Mouse (Mus musculus): ENCODE data around the gene Olfr1487. TPM values are rescaled to one million over a fixed set of nuclear protein-coding genes. Genes with fewer than 3 reads are reported as not detected.
"Not testable (repeated sequence)": the region's sequence is repeated elsewhere in the genome, so short reads cannot be mapped to it uniquely, and the experiment has no call there.

The Olfr1487 gene
- polyA plus RNA-seq (2015; fragmentation: Nextera tagmentation; extraction: Ambion mirVana): not detected in 2 replicates

DNA sequence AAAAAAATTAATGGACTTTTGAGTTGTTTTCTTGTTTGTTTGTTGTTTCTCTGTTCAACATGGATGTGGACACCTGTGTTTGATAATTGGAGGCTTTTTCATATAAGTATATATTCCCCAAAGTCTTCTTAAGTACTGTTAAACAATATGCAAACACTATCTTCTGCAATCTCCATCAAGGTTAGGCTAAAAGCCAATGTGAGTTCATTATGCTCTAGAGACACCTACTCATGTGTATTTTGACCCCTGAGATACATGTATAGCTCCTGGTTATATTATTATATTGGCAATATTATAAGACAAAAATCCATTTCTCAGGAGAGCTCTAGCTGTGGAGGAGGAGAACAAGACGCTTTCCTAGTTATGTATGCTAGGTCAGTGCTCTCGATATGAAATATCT is at the start of gene Olfr1487:
Olfr1487 (plus strand) TSS at position 301 of the 400 bp plus-strand sequence.
- not testable (repeated sequence) for H3K4me2 ChIP-seq; H3K4me3 ChIP-seq; H3K36me3 ChIP-seq (ENCODE audit: poor library complexity, severe bottlenecking); H3K27me3 ChIP-seq; H3K27ac ChIP-seq; H3K9ac ChIP-seq; H3K4me1 ChIP-seq; ATAC-seq
- H3K9me3 ChIP-seq (replicated peaks): peaks cover 15% of the 10 kb centered on the region
- 93% methylated on average over 2 of the region's 2 CpGs for WGBS

DNA sequence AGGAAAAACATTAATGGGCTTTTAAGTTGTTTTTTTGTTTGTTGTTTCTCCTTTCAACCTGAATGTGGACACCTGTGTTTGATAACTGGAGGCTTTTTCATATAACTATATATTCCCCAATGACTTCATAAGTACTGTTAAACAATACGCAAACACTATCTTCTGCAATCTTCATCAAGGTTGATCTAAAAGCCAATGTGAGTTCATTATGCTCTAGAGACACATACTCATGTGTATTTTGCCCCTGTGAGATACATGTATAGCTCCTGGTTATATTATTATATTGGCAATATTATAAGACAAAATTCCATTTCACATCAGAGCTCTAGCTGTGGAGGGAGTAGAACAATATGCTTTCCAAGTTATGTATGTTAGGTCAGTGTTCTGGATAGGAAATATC is 34.0 kb upstream of the Olfr1487 start, which contains the start of gene Olfr1484:
Olfr1484 (plus strand) TSS at position 301 of the 400 bp plus-strand sequence.
- ATAC-seq: no peak
- no peak within 1 kb of the TSS for H3K4me3 ChIP-seq
- H3K4me1 ChIP-seq: no peaks in the 10 kb centered on the region
- H3K9me3 ChIP-seq (replicated peaks): peaks cover 11% of the 10 kb centered on the region
- no peaks in the 10 kb centered on the region for H3K36me3 ChIP-seq (ENCODE audit: poor library complexity, severe bottlenecking)
- WGBS: 92% methylated on average over 1 of the region's 1 CpGs
- no peak within 1 kb of the TSS for H3K9ac ChIP-seq
- H3K4me2 ChIP-seq: no peak within 1 kb of the TSS
- H3K27ac ChIP-seq: no peak within 1 kb of the TSS
- H3K27me3 ChIP-seq: no peaks in the 10 kb centered on the region

DNA sequence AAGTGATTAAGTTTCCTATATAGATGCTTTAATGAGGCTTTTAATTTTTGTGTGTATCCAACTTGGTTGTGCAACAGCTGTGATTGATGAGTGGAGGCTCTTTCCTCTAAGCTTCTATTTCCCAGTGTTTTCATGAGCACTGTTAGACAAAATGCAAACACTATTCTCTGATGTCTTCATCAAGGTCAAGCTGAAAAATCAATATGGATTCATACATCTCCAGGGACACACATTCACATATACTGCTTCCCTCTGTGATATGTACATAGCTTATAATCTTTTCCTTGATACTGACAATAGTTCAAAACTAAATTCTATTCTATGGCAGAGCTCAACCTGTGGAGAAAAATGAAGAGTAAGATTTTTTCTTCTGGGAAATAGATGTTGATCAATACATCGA is 14.1 kb downstream of the Olfr1487 start, which contains the start of gene Olfr1489:
Olfr1489 (plus strand) TSS at position 301 of the 400 bp plus-strand sequence.
- Histone ChIP-seq H3K9me3 (replicated peaks) (peaks cover 7% of the 10 kb centered on the region; the same call in 1 of the 2 replicates), H3K4me2 (no peak within 1 kb of the TSS), H3K36me3 (ENCODE audit: poor library complexity, severe bottlenecking) (no peaks in the 10 kb centered on the region), H3K4me3 (no peak within 1 kb of the TSS), H3K27ac (no peak within 1 kb of the TSS), H3K4me1 (no peaks in the 10 kb centered on the region), H3K9ac (no peak within 1 kb of the TSS), H3K27me3 (no peaks in the 10 kb centered on the region)
- 86% methylated on average over 1 of the region's 1 CpGs for WGBS
- no peak for ATAC-seq

DNA sequence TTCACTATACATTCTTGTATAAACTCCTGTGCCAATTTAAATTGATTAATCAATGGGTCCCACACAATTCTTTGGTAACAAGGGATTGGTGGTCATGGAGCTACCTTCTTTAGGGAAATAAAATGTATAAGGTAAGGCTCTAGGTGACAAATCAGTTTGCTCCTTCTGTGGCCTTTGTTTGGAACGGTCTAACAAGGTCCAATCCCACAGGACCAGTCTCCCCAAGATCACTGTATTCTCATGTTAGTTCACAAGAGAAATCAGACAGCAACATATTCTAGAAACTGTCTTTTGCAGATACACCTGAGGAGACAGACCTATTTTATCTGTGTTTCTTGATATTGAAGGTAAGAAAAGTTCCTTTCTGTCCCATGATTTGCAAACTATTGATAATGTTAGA is 33.6 kb downstream of the Olfr1487 start, which contains the start of gene Olfr1490:
Olfr1490 (plus strand) TSS at position 301 of the 400 bp plus-strand sequence.
- H3K36me3 ChIP-seq (ENCODE audit: poor library complexity, severe bottlenecking): no peaks in the 10 kb centered on the region

More for the DNA sequence above, 33.6 kb downstream of the Olfr1487 start, which contains the start of gene Olfr1490:
- H3K27ac ChIP-seq: no peak within 1 kb of the TSS
- 69% methylated on average over 1 of the region's 1 CpGs for WGBS
- no peak within 1 kb of the TSS for H3K4me2 ChIP-seq
- H3K9ac ChIP-seq: no peak within 1 kb of the TSS
- H3K4me3 ChIP-seq: no peak within 1 kb of the TSS
- peaks cover 10% of the 10 kb centered on the region; the same call in 1 of the 2 replicates for H3K9me3 ChIP-seq (replicated peaks)
- ATAC-seq: no peak
- H3K27me3 ChIP-seq: no peaks in the 10 kb centered on the region
- no peaks in the 10 kb centered on the region for H3K4me1 ChIP-seq

Small RNA genes within 50 kb of the gene (microRNA-seq; reads per million reads assigned to microRNA genes)
- gene Gm22323 (not detected), gene Gm23931 (not detected)

Other genes with a start within 250 kb of the Olfr1487 start
- gene Olfr1469, start 209.5 kb upstream of the Olfr1487 start, polyA plus RNA-seq (2015; fragmentation: Nextera tagmentation; extraction: Ambion mirVana): not detected in 2 replicates
- not detected in 2 replicates for gene Olfr1471, start 174.0 kb upstream of the Olfr1487 start, polyA plus RNA-seq (2015; fragmentation: Nextera tagmentation; extraction: Ambion mirVana)
- not detected in 2 replicates for gene Olfr1472, start 161.3 kb upstream of the Olfr1487 start, polyA plus RNA-seq (2015; fragmentation: Nextera tagmentation; extraction: Ambion mirVana)
- not detected in 2 replicates for gene Olfr1474, start 147.8 kb upstream of the Olfr1487 start, polyA plus RNA-seq (2015; fragmentation: Nextera tagmentation; extraction: Ambion mirVana)
- not detected in 2 replicates for gene Olfr1475, start 137.2 kb upstream of the Olfr1487 start, polyA plus RNA-seq (2015; fragmentation: Nextera tagmentation; extraction: Ambion mirVana)
- gene Olfr1477, start 116.8 kb upstream of the Olfr1487 start, polyA plus RNA-seq (2015; fragmentation: Nextera tagmentation; extraction: Ambion mirVana): not detected in 2 replicates
- not detected in 2 replicates for gene Olfr1480, start 89.5 kb upstream of the Olfr1487 start, polyA plus RNA-seq (2015; fragmentation: Nextera tagmentation; extraction: Ambion mirVana)
- gene Olfr1484, start 33.9 kb upstream of the Olfr1487 start, polyA plus RNA-seq (2015; fragmentation: Nextera tagmentation; extraction: Ambion mirVana): not detected in 2 replicates
- not detected in 2 replicates for gene Olfr1489, start 14.2 kb downstream of the Olfr1487 start, polyA plus RNA-seq (2015; fragmentation: Nextera tagmentation; extraction: Ambion mirVana)
- not detected in 2 replicates for gene Olfr1490, start 33.7 kb downstream of the Olfr1487 start, polyA plus RNA-seq (2015; fragmentation: Nextera tagmentation; extraction: Ambion mirVana)
- gene Olfr1491, start 79.9 kb downstream of the Olfr1487 start, polyA plus RNA-seq (2015; fragmentation: Nextera tagmentation; extraction: Ambion mirVana): not detected in 2 replicates
- gene Olfr1493-ps1, start 105.9 kb downstream of the Olfr1487 start, polyA plus RNA-seq (2015; fragmentation: Nextera tagmentation; extraction: Ambion mirVana): not detected in 2 replicates
- gene Olfr1494, start 122.4 kb downstream of the Olfr1487 start, polyA plus RNA-seq (2015; fragmentation: Nextera tagmentation; extraction: Ambion mirVana): not detected in 2 replicates
- not detected in 2 replicates for gene Olfr1495, start 147.2 kb downstream of the Olfr1487 start, polyA plus RNA-seq (2015; fragmentation: Nextera tagmentation; extraction: Ambion mirVana)
- not detected in 2 replicates for gene Olfr1496, start 160.5 kb downstream of the Olfr1487 start, polyA plus RNA-seq (2015; fragmentation: Nextera tagmentation; extraction: Ambion mirVana)
- gene Olfr1497, start 180.8 kb downstream of the Olfr1487 start, polyA plus RNA-seq (2015; fragmentation: Nextera tagmentation; extraction: Ambion mirVana): not detected in 2 replicates
- gene Olfr1499, start 202.1 kb downstream of the Olfr1487 start, polyA plus RNA-seq (2015; fragmentation: Nextera tagmentation; extraction: Ambion mirVana): not detected in 2 replicates
- not detected in 2 replicates for gene Olfr1500, start 213.1 kb downstream of the Olfr1487 start, polyA plus RNA-seq (2015; fragmentation: Nextera tagmentation; extraction: Ambion mirVana)
- not detected in 2 replicates for gene Olfr1501, start 233.3 kb downstream of the Olfr1487 start, polyA plus RNA-seq (2015; fragmentation: Nextera tagmentation; extraction: Ambion mirVana)
- not detected in 2 replicates for gene Olfr1502, start 244.4 kb downstream of the Olfr1487 start, polyA plus RNA-seq (2015; fragmentation: Nextera tagmentation; extraction: Ambion mirVana)